Mouse (Mus musculus) MEL (cell line): ENCODE results near the gene Ap3b1. TPM values are rescaled to one million over a fixed set of nuclear protein-coding genes. Genes with fewer than 3 reads are reported as not detected.

ENCODE experiments used
- DNase-seq: peaks from one replicate; pipeline ENCODE4 v3.0.0; 2011; ENCODE audit warnings: low read depth, low spot score
- H3K27ac ChIP-seq: 2 replicates; pipeline ENCODE4 v1.5.1; 2012; ENCODE audit warnings: low read depth, mild to moderate bottlenecking, control low read depth, low read length, moderate library complexity; ENCODE audit not compliant: control insufficient read depth
- H3K27me3 ChIP-seq, 2 experiments: fragments of 150-350 bp in 1 of 2; sonication (generic) in 1 of 2; 2 replicates each; pipeline ENCODE4 v1.6.1; 2012; ENCODE audit warnings: low read length in 2 of 2, mild to moderate bottlenecking in 2 of 2, improper control_type of control experiment in 1 of 2, moderate library complexity in 1 of 2; ENCODE audit not compliant: insufficient read depth in 2 of 2, control insufficient read depth in 1 of 2
- H3K36me3 ChIP-seq, 2 experiments: 2 replicates each; pipeline ENCODE4 v1.6.1; 2012 to 2014; ENCODE audit warnings: low read length in 2 of 2, improper control_type of control experiment in 1 of 2, inconsistent platforms in 1 of 2, mild to moderate bottlenecking in 1 of 2; ENCODE audit not compliant: insufficient read depth in 2 of 2, control insufficient read depth in 1 of 2
- H3K4me1 ChIP-seq, 2 experiments: fragments of 150-350 bp in 1 of 2; sonication (generic) in 1 of 2; 2 replicates each; pipeline ENCODE4 v1.6.1; 2012; ENCODE audit warnings: low read length in 2 of 2, improper control_type of control experiment in 1 of 2, mild to moderate bottlenecking in 1 of 2; ENCODE audit not compliant: insufficient read depth in 2 of 2, control insufficient read depth in 1 of 2
- H3K4me3 ChIP-seq, 2 experiments: fragments of 150-350 bp in 1 of 2; sonication (generic) in 1 of 2; 2 replicates each; pipeline ENCODE4 v1.5.1; 2012; ENCODE audit warnings: low read depth in 2 of 2, low read length in 2 of 2, mild to moderate bottlenecking in 2 of 2, moderate library complexity in 2 of 2, control low read depth in 1 of 2, improper control_type of control experiment in 1 of 2; ENCODE audit not compliant: control insufficient read depth in 1 of 2, insufficient read depth in 1 of 2
- H3K79me2 ChIP-seq: 2 replicates; pipeline ENCODE4 v1.6.1; 2012; ENCODE audit warnings: mild to moderate bottlenecking, low read length, moderate library complexity; ENCODE audit not compliant: control insufficient read depth, poor library complexity, insufficient read depth
- H3K9ac ChIP-seq: 2 replicates; pipeline ENCODE4 v1.6.1; 2012; ENCODE audit warnings: low read depth, mild to moderate bottlenecking, control low read depth, low read length, moderate library complexity; ENCODE audit not compliant: control insufficient read depth, poor library complexity, severe bottlenecking
- H3K9me3 ChIP-seq: fragments of 150-350 bp; sonication (generic); replicated peaks from 2 replicates; pipeline ENCODE4 v1.6.1; 2012; ENCODE audit warnings: mild to moderate bottlenecking, low read length, improper control_type of control experiment, moderate library complexity; ENCODE audit not compliant: insufficient read depth
- CHD1 ChIP-seq: IDR thresholded peaks from 2 replicates; pipeline ENCODE4 v1.6.1; 2012; ENCODE audit warnings: low read depth, mild to moderate bottlenecking, inconsistent platforms, low read length, improper control_type of control experiment
- CHD2 ChIP-seq: IDR thresholded peaks from 2 replicates; pipeline ENCODE4 v1.6.1; 2011; ENCODE audit warnings: low read length, improper control_type of control experiment
- EP300 ChIP-seq, 2 experiments: IDR thresholded peaks; 2 replicates each; pipeline ENCODE4 v1.6.1; 2011; ENCODE audit warnings: improper control_type of control experiment in 2 of 2, low read length in 2 of 2, low read depth in 1 of 2, mild to moderate bottlenecking in 1 of 2
- HCFC1 ChIP-seq: IDR thresholded peaks from 2 replicates; pipeline ENCODE4 v1.6.1; 2012; ENCODE audit warnings: low read depth, mild to moderate bottlenecking, inconsistent platforms, low read length, improper control_type of control experiment, moderate library complexity
- KAT2A ChIP-seq: conservative IDR thresholded peaks from 2 replicates; pipeline ENCODE4 v1.6.1; 2012; ENCODE audit warnings: low read depth, low read length, improper control_type of control experiment, inconsistent platforms
- MAX ChIP-seq: IDR thresholded peaks from 2 replicates; pipeline ENCODE4 v1.6.1; 2011; ENCODE audit warnings: low read length, improper control_type of control experiment
- NRF1 ChIP-seq: IDR thresholded peaks from 2 replicates; pipeline ENCODE4 v1.6.1; 2014; ENCODE audit warnings: low read depth, mild to moderate bottlenecking, inconsistent platforms, low read length, improper control_type of control experiment, moderate library complexity; ENCODE audit not compliant: poor library complexity, insufficient read depth, severe bottlenecking
- POLR2A ChIP-seq, 2 experiments: IDR thresholded peaks; 2 replicates each; pipeline ENCODE4 v1.6.1; 2011 to 2012; ENCODE audit warnings: low read length in 2 of 2, mild to moderate bottlenecking in 2 of 2, control low read depth in 1 of 2, improper control_type of control experiment in 1 of 2, low read depth in 1 of 2, moderate library complexity in 1 of 2; ENCODE audit not compliant: control insufficient read depth in 1 of 2, insufficient read depth in 1 of 2, poor library complexity in 1 of 2
- POLR2AphosphoS2 ChIP-seq: IDR thresholded peaks from 2 replicates; pipeline ENCODE4 v1.6.1; 2011; ENCODE audit warnings: low read length, improper control_type of control experiment
- TBP ChIP-seq: IDR thresholded peaks from 2 replicates; pipeline ENCODE4 v1.8.0; 2011; ENCODE audit warnings: low read depth, low read length, improper control_type of control experiment
- UBTF ChIP-seq: IDR thresholded peaks from 2 replicates; pipeline ENCODE4 v1.6.1; 2012; ENCODE audit warnings: low read depth, mild to moderate bottlenecking, inconsistent platforms, low read length, improper control_type of control experiment, moderate library complexity, borderline replicate concordance; ENCODE audit not compliant: insufficient read depth
- USF2 ChIP-seq, 2 experiments: IDR thresholded peaks; 2 replicates each; pipeline ENCODE4 v1.6.1; 2011 to 2012; ENCODE audit warnings: improper control_type of control experiment in 2 of 2, low read length in 2 of 2, borderline replicate concordance in 1 of 2, inconsistent platforms in 1 of 2, low read depth in 1 of 2, mild to moderate bottlenecking in 1 of 2; ENCODE audit not compliant: insufficient read depth in 1 of 2
- ZMIZ1 ChIP-seq: IDR thresholded peaks from 2 replicates; pipeline ENCODE4 v1.6.1; 2012; ENCODE audit warnings: low read depth, mild to moderate bottlenecking, inconsistent platforms, low read length, improper control_type of control experiment, moderate library complexity
- polyA plus RNA-seq, 2 experiments: library from polyadenylated mRNA; stranded (reverse) in 1 of 2; unstranded in 1 of 2; fragments of >175 nt in 1 of 2; fragments of >200 nt in 1 of 2; gene quantifications; 2 replicates each; pipeline versions ENCODE4 v1.2.1 to v1.2.4; 2012; ENCODE audit warnings: low replicate concordance in 2 of 2, low read depth in 1 of 2; ENCODE audit not compliant: insufficient read length in 2 of 2, insufficient read depth in 1 of 2, missing spikeins in 1 of 2
- total RNA-seq: library from RNA; depleted of rRNA; stranded (reverse); fragments of 300-350 nt; gene quantifications from 2 replicates; pipeline ENCODE4 v1.2.3, GENCODE M21; 2012

Gene Ap3b1
- total and polyA plus RNA-seq, 3 experiments: 36.7 to 74.5 TPM; not detected in 1

- TF ChIP-seq NRF1 (no peak), CHD2 (no peak), CHD1 (no peak), USF2 (IDR thresholded peaks at IDR 0.05; ENCODE audit: borderline replicate concordance in 1 of 2, insufficient read depth in 1 of 2, low read depth in 1 of 2, low read length in 2 of 2) (no peak)
Measured at GRCm38 (mm10) chr13:94542061-94542460, 183.3 kb downstream of the Ap3b1 start (continued).

- Histone ChIP-seq H3K27me3 (no peaks in the 10 kb centered on the region), H3K27ac (no peak overlapping the region), H3K9me3 (no peaks in the 10 kb centered on the region), H3K4me1 (no peaks in the 10 kb centered on the region), H3K36me3 (no peaks in the 10 kb centered on the region; a peak in 1 of 4 replicates), H3K4me3 (no peak overlapping the region), H3K79me2 (no peaks in the 10 kb centered on the region), H3K9ac (no peak overlapping the region)
- no peak for DNase-seq
- TF ChIP-seq ZMIZ1 (no peak), UBTF (no peak), CHD2 (no peak)
Measured at GRCm38 (mm10) chr13:94544211-94544610, 185.5 kb downstream of the Ap3b1 start.

GRCm38 (mm10) chr13:94545739-94546138, 187.0 kb downstream of the Ap3b1 start:
- no peaks in the 10 kb centered on the region for H3K27me3 ChIP-seq
- H3K79me2 ChIP-seq: no peaks in the 10 kb centered on the region
- H3K4me3 ChIP-seq: no peak overlapping the region
- TF ChIP-seq POLR2AphosphoS2: no peak
- TF ChIP-seq CHD2: no peak
- TF ChIP-seq HCFC1: no peak
- TF ChIP-seq EP300 (IDR thresholded peaks at IDR 0.05; ENCODE audit: low read depth in 1 of 2, low read length in 2 of 2): no peak
- TF ChIP-seq MAX: no peak
- TF ChIP-seq KAT2A: no peak
- no peak for TF ChIP-seq TBP
- no peak for TF ChIP-seq USF2 (IDR thresholded peaks at IDR 0.05; ENCODE audit: borderline replicate concordance in 1 of 2, insufficient read depth in 1 of 2, low read depth in 1 of 2, low read length in 2 of 2)
- TF ChIP-seq POLR2A (IDR thresholded peaks at IDR 0.05; ENCODE audit: control insufficient read depth in 1 of 2, insufficient read depth in 1 of 2, low read depth in 1 of 2, low read length in 2 of 2, poor library complexity in 1 of 2): no peak
- H3K9ac ChIP-seq: no peak overlapping the region
- H3K9me3 ChIP-seq: no peaks in the 10 kb centered on the region
- H3K36me3 ChIP-seq: no peaks in the 10 kb centered on the region; a peak in 1 of 4 replicates
- H3K4me1 ChIP-seq: no peaks in the 10 kb centered on the region
- H3K27ac ChIP-seq: no peak overlapping the region
- no peak for DNase-seq
